Mouse (Mus musculus) heart, embryonic 11.5 days (tissue): Measurements from ENCODE around the gene Ctdspl. TPM values are rescaled to one million over a fixed set of nuclear protein-coding genes. Genes with fewer than 3 reads are reported as not detected.

Source experiments
- ATAC-seq: fragments of 200-750 bp; cut with Nextera tagmentation; replicated peaks from 2 replicates; pipeline ENCODE4 v1.8.0; 2017; ENCODE audit warnings: moderate library complexity; ENCODE audit not compliant: insufficient number of reproducible peaks, low FRiP score, low TSS enrichment
- H3K27ac ChIP-seq: fragments of 300-500 bp; sonication (generic); 2 replicates; pipeline ENCODE4 v1.5.1; 2014; ENCODE audit warnings: mild to moderate bottlenecking, low read depth, low read length
- H3K27me3 ChIP-seq: fragments of 300-500 bp; sonication (generic); 2 replicates; pipeline ENCODE4 v1.6.1; 2014; ENCODE audit warnings: mild to moderate bottlenecking, low read length, mixed read lengths; ENCODE audit not compliant: control insufficient read depth, insufficient read depth
- H3K36me3 ChIP-seq: fragments of 300-500 bp; sonication (generic); 2 replicates; pipeline ENCODE4 v1.6.1; 2014; ENCODE audit warnings: mild to moderate bottlenecking, low read length, moderate library complexity, mixed read lengths; ENCODE audit not compliant: control insufficient read depth, insufficient read depth
- H3K4me1 ChIP-seq: fragments of 300-500 bp; sonication (generic); 2 replicates; pipeline ENCODE4 v1.6.1; 2014; ENCODE audit warnings: low read length; ENCODE audit not compliant: control insufficient read depth, insufficient read depth
- H3K4me2 ChIP-seq: fragments of 300-500 bp; sonication (generic); 2 replicates; pipeline ENCODE4 v1.6.1; 2014; ENCODE audit warnings: mild to moderate bottlenecking, moderate library complexity
- H3K4me3 ChIP-seq: fragments of 300-500 bp; sonication (generic); 2 replicates; pipeline ENCODE4 v1.5.1; 2014; ENCODE audit warnings: low read depth, low read length
- H3K9ac ChIP-seq: fragments of 300-500 bp; sonication (generic); 2 replicates; pipeline ENCODE4 v1.6.1; 2014; ENCODE audit warnings: mild to moderate bottlenecking, low read depth, low read length, moderate library complexity
- H3K9me3 ChIP-seq: fragments of 300-500 bp; sonication (generic); replicated peaks from 2 replicates; pipeline ENCODE4 v1.6.1; 2016; ENCODE audit warnings: low read length; ENCODE audit not compliant: control insufficient read depth
- WGBS: fragments of 180-500 bp; shearing (Covaris S2); extraction: QIAGEN DNeasy Blood & Tissue Kit; methylation state at CpG from one replicate; pipeline ENCODE4 v1.1.7; 2014; ENCODE audit not compliant: insufficient replicate concordance; 5-methylcytosine and 5-hydroxymethylcytosine counted together
- polyA plus RNA-seq: library from polyadenylated mRNA; unstranded; fragments of >200 nt; fragmentation: Nextera tagmentation; extraction: Ambion mirVana; gene quantifications from 2 replicates; pipeline ENCODE4 v1.2.1, GENCODE M21; 2014

The Ctdspl gene
- polyA plus RNA-seq, 1 experiment from 2014 or later, result 10.5 TPM

- no peaks in the 10 kb centered on the region for H3K9me3 ChIP-seq
- peaks cover 2% of the 10 kb centered on the region; the same call in 1 of the 2 replicates for H3K36me3 ChIP-seq
- no peak overlapping the region for H3K27ac ChIP-seq
- peaks cover 20% of the 10 kb centered on the region for H3K4me1 ChIP-seq
- H3K4me3 ChIP-seq, result no peak overlapping the region
- WGBS, result 85% methylated on average over 19 of the region's 19 CpGs
- no peak for ATAC-seq
- H3K4me2 ChIP-seq, result no peak overlapping the region
- no peak overlapping the region for H3K9ac ChIP-seq
- no peaks in the 10 kb centered on the region for H3K27me3 ChIP-seq
Observed at GRCm38 (mm10) chr9:119033111-119033921, 107.1 kb downstream of the Ctdspl start.

- peaks cover 20% of the 10 kb centered on the region for H3K4me1 ChIP-seq
- no peak for ATAC-seq
Observed at GRCm38 (mm10) chr9:119034069-119034468, 107.8 kb downstream of the Ctdspl start.

GRCm38 (mm10) chr9:119034676-119035665, 108.7 kb downstream of the Ctdspl start:
- peaks cover 20% of the 10 kb centered on the region for H3K4me1 ChIP-seq
- no peak overlapping the region for H3K27ac ChIP-seq
- H3K27me3 ChIP-seq, result no peaks in the 10 kb centered on the region
- no peak for ATAC-seq
- no peaks in the 10 kb centered on the region for H3K9me3 ChIP-seq
- H3K4me3 ChIP-seq, result no peak overlapping the region
- H3K9ac ChIP-seq, result no peak overlapping the region
- 87% methylated on average over 29 of the region's 29 CpGs for whole genome bisulfite sequencing
- no peak overlapping the region for H3K4me2 ChIP-seq
- peaks cover 10% of the 10 kb centered on the region for H3K36me3 ChIP-seq

More at GRCm38 (mm10) chr9:119034069-119034468, 107.8 kb downstream of the Ctdspl start:
- no peak overlapping the region for H3K4me3 ChIP-seq
- peaks cover 6% of the 10 kb centered on the region for H3K36me3 ChIP-seq
- no peaks in the 10 kb centered on the region for H3K9me3 ChIP-seq
- H3K4me2 ChIP-seq, result no peak overlapping the region
- H3K9ac ChIP-seq, result no peak overlapping the region
- 82% methylated on average over 8 of the region's 8 CpGs for WGBS
- no peak overlapping the region for H3K27ac ChIP-seq
- H3K27me3 ChIP-seq, result no peaks in the 10 kb centered on the region

- no peak overlapping the region for H3K27ac ChIP-seq
- H3K4me3 ChIP-seq, result no peak overlapping the region
- no peaks in the 10 kb centered on the region for H3K9me3 ChIP-seq
- ATAC-seq, result no peak
- H3K4me2 ChIP-seq, result no peak overlapping the region
- H3K27me3 ChIP-seq, result no peaks in the 10 kb centered on the region
- H3K36me3 ChIP-seq, result peaks cover 13% of the 10 kb centered on the region
- WGBS, result 57% methylated on average over 7 of the region's 7 CpGs
- H3K9ac ChIP-seq, result no peak overlapping the region
- peaks cover 20% of the 10 kb centered on the region for H3K4me1 ChIP-seq
Observed at GRCm38 (mm10) chr9:119035836-119036235, 109.6 kb downstream of the Ctdspl start.

GRCm38 (mm10) chr9:119037076-119037730, 111.0 kb downstream of the Ctdspl start:
- Histone ChIP-seq H3K9ac (no peak overlapping the region), H3K4me1 (peaks cover 16% of the 10 kb centered on the region), H3K36me3 (peaks cover 16% of the 10 kb centered on the region), H3K4me2 (no peak overlapping the region), H3K27me3 (no peaks in the 10 kb centered on the region), H3K27ac (no peak overlapping the region), H3K9me3 (no peaks in the 10 kb centered on the region), H3K4me3 (no peak overlapping the region)
- 78% methylated on average over 15 of the region's 15 CpGs for WGBS
- no peak for ATAC-seq

- no peak overlapping the region for H3K9ac ChIP-seq
- peaks cover 16% of the 10 kb centered on the region for H3K36me3 ChIP-seq
- H3K4me3 ChIP-seq, result no peak overlapping the region
- ATAC-seq, result no peak
- no peak overlapping the region for H3K4me2 ChIP-seq
- H3K27ac ChIP-seq, result no peak overlapping the region
- no peaks in the 10 kb centered on the region for H3K27me3 ChIP-seq
- no peaks in the 10 kb centered on the region for H3K9me3 ChIP-seq
- peaks cover 4% of the 10 kb centered on the region; the same call in 1 of the 2 replicates for H3K4me1 ChIP-seq
- WGBS, result 69% methylated on average over 3 of the region's 3 CpGs
Observed at GRCm38 (mm10) chr9:119038574-119038973, 112.3 kb downstream of the Ctdspl start.

GRCm38 (mm10) chr9:119040101-119040775, 114.0 kb downstream of the Ctdspl start:
- Histone ChIP-seq H3K27me3 (no peaks in the 10 kb centered on the region), H3K36me3 (peaks cover 16% of the 10 kb centered on the region)
- WGBS, result 89% methylated on average over 15 of the region's 15 CpGs

More at GRCm38 (mm10) chr9:119040101-119040775, 114.0 kb downstream of the Ctdspl start:
- ATAC-seq, result no peak
- Histone ChIP-seq H3K9me3 (no peaks in the 10 kb centered on the region), H3K9ac (no peak overlapping the region), H3K4me1 (peaks cover 4% of the 10 kb centered on the region; the same call in 1 of the 2 replicates), H3K4me2 (no peak overlapping the region), H3K27ac (no peak overlapping the region), H3K4me3 (no peak overlapping the region)
